Mouse (Mus musculus): ENCODE data around the gene Rfx8.

DNA sequence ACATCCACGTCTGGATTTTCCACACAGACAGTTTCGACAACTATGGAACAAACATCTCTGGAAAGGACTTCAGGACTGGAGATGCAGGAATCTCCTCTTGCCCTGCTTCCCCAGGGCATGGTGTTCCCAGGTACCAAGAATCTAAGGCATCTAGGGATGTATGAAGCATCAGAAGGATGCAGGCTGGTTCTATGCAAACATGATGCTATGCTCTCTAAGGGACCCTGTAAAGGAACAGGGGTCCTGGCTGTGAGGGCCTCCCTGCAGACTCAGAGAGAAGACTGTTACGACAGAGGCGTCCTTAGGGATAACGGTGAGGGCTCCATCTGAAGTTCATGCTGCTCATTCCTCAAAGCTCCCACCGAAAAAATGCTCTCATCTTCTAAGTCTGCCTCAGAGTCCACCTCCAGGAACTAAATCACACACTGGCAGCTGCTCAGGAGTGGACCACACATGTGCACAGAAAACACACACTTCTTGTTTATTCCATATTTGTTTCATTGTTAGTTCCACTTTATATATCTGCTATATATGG is 39.5 kb upstream of the Rfx8 start:
- no peak for TF ChIP-seq CTCF (IDR thresholded peaks at IDR 0.05; ENCODE audit: low read depth, low read length)
- TF ChIP-seq POLR2A (IDR thresholded peaks at IDR 0.05; ENCODE audit: extremely low read depth, insufficient read depth, low read length), result no peak

Measured in liver, adult 2 months (tissue).